Mouse (Mus musculus) inflammation-experienced regulatory T-cells, adult 16 weeks (primary cell): ENCODE measurements around the gene Zfr. TPM values are rescaled to one million over a fixed set of nuclear protein-coding genes. Genes with fewer than 3 reads are reported as not detected.

Experiments used
- polyA plus RNA-seq: library from polyadenylated mRNA; unstranded; fragments of 100-300 nt; shearing (Covaris generic); gene quantifications from one replicate; pipeline ENCODE4 v1.2.1, GENCODE M21; 2017

The Zfr gene
- 188 TPM for polyA plus RNA-seq

DNA sequence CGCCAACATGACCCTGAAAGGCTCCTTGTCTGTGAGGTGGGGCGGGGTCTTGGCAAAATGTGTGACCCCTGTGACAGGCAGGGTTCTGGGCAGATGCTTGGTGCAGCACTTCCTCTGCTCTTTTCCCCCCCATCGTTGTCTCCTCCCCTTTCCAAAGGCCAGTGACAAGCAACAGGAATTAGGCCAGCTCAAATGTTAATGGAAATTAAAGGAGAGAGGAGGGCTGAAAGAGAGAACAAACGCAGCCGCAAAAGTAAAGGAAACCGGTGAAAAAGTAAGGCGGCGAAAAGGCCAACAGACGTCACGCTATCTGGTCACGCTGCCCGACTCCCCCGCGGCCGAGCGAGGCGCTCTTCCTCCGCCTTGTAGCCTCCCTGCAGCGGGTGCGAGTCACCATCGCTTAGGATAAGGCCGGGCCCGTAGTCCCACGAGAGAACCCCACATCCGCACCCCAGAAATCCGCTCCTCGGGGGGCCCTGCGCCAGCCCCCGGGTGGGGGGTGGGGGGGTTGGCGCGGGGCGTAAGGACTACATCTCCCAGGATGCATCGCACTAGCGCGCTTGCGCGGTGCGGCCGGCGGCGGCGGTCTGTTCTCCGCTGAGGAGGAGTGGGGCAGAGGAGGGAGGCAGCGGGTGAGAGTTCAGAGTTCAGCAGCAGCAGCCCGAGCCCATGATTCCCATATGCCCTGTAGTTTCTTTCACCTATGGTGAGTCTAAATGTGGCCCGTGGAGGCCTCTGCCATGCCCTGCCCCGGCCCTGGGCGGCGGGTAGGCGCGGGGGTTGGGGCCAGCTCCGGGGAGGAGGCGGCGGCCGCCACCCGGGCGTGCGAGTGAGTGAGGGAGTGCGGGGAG, at the start of gene Zfr:
TSS of gene Zfr (plus strand) at position 590 of the 851 bp plus-strand sequence.

GRCm38 (mm10) chr15:12204319-12205159, 86.9 kb downstream of the Zfr start, which contains the start of gene Mtmr12:
Gene Mtmr12 (plus strand): TSS chr15:12205028.

Other genes starting within 250 kb of the Zfr start
- gene Npr3, start 210.5 kb upstream of the Zfr start, polyA plus RNA-seq: not detected
- gene Sub1, start 120.8 kb upstream of the Zfr start, polyA plus RNA-seq: 546 TPM
- gene Mtmr12, start 87.2 kb downstream of the Zfr start, polyA plus RNA-seq: 46.9 TPM
- 30.0 TPM for gene Golph3, start 203.6 kb downstream of the Zfr start, polyA plus RNA-seq
- not detected for gene 1810049J17Rik, start 204.1 kb downstream of the Zfr start, polyA plus RNA-seq